Mouse (Mus musculus) midbrain, postnatal 0 days (tissue): ENCODE data around the gene Sparc. TPM values are rescaled to one million over a fixed set of nuclear protein-coding genes. Genes with fewer than 3 reads are reported as not detected.

Source experiments
- ATAC-seq: fragments of 200-750 bp; cut with Nextera tagmentation; 2 replicates; pipeline ENCODE4 v1.8.0; 2017; ENCODE audit warnings: moderate number of reproducible peaks, mild to moderate bottlenecking, moderate TSS enrichment, moderate library complexity; ENCODE audit not compliant: low FRiP score
- DNase-seq: peaks from one replicate; pipeline ENCODE4 v3.0.0-alpha.2; 2015; ENCODE audit warnings: low spot score
- H3K27ac ChIP-seq: fragments of 300-500 bp; sonication (generic); 2 replicates; pipeline ENCODE4 v1.5.1; 2014; ENCODE audit warnings: low read depth, mild to moderate bottlenecking, low read length, mixed read lengths
- H3K27me3 ChIP-seq: fragments of 300-500 bp; sonication (generic); 2 replicates; pipeline ENCODE4 v1.6.1; 2014; ENCODE audit warnings: low read length, control low read depth, mixed read lengths; ENCODE audit not compliant: insufficient read depth
- H3K36me3 ChIP-seq: fragments of 300-500 bp; sonication (generic); 2 replicates; pipeline ENCODE4 v1.6.1; 2014; ENCODE audit warnings: low read length, control low read depth, mixed read lengths; ENCODE audit not compliant: insufficient read depth
- H3K4me1 ChIP-seq: fragments of 300-500 bp; sonication (generic); 2 replicates; pipeline ENCODE4 v1.6.1; 2014; ENCODE audit warnings: mild to moderate bottlenecking, control low read depth, antibody characterized with exemption, low read length, mixed read lengths; ENCODE audit not compliant: insufficient read depth
- H3K4me2 ChIP-seq: fragments of 300-500 bp; sonication (generic); 2 replicates; pipeline ENCODE4 v1.6.1; 2014; ENCODE audit warnings: low read depth, mild to moderate bottlenecking, low read length, mixed read lengths; ENCODE audit not compliant: poor library complexity, severe bottlenecking
- H3K4me3 ChIP-seq: fragments of 300-500 bp; sonication (generic); 2 replicates; pipeline ENCODE4 v1.5.1; 2014; ENCODE audit warnings: low read depth, mild to moderate bottlenecking, low read length, moderate library complexity
- H3K9ac ChIP-seq: fragments of 300-500 bp; sonication (generic); replicated peaks from 2 replicates; pipeline ENCODE4 v1.6.1; 2014; ENCODE audit warnings: mild to moderate bottlenecking, low read length, moderate library complexity, mixed read lengths; ENCODE audit not compliant: poor library complexity, severe bottlenecking
- H3K9me3 ChIP-seq: fragments of 300-500 bp; sonication (generic); 2 replicates; pipeline ENCODE4 v1.6.1; 2016; ENCODE audit warnings: low read length, control low read depth
- CTCF ChIP-seq: IDR thresholded peaks from 2 replicates; pipeline ENCODE4 v1.5.1; 2016; ENCODE audit warnings: antibody characterized with exemption, mild to moderate bottlenecking
- WGBS: fragments of 180-500 bp; shearing (Covaris S2); extraction: QIAGEN DNeasy Blood & Tissue Kit; methylation state at CpG from one replicate; pipeline ENCODE4 v1.1.7; 2014; 5-methylcytosine and 5-hydroxymethylcytosine counted together
- polyA plus RNA-seq: library from polyadenylated mRNA; unstranded; fragments of >200 nt; fragmentation: Nextera tagmentation; extraction: Ambion mirVana; gene quantifications from 2 replicates; pipeline ENCODE4 v1.2.1, GENCODE M21; 2015
- total RNA-seq: library from RNA; depleted of rRNA; stranded (reverse); fragments of >200 nt; gene quantifications from 2 replicates; pipeline ENCODE4 v1.2.3, GENCODE M21; 2014; rRNA removed

Gene Sparc
- total and polyA plus RNA-seq, 2 experiments from 2014 or later = 313 to 570 TPM

DNA sequence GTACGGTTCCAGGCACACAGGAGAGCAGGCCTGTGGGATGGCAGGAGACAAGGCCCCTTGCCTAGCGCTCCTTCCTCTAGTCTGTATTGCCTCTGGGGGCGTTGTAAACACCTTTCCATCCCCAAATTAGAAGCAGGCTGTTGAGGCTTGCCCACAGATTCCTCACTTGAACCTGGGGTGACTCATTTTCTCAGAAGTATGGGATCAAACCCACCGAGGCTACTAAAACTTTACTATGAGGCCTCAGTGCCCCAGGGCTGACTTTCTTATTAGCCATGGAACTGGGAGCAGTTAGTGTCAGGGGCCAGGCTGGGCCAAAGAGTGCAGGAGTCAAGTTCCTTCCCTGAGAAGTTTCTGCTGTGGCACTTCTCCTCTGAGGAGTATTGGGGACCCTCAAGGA, 57.7 kb downstream of the Sparc start:
- no peak for TF ChIP-seq CTCF
- H3K9me3 ChIP-seq = no peaks in the 10 kb centered on the region
- WGBS = 61% methylated on average over 4 of the region's 4 CpGs

DNA sequence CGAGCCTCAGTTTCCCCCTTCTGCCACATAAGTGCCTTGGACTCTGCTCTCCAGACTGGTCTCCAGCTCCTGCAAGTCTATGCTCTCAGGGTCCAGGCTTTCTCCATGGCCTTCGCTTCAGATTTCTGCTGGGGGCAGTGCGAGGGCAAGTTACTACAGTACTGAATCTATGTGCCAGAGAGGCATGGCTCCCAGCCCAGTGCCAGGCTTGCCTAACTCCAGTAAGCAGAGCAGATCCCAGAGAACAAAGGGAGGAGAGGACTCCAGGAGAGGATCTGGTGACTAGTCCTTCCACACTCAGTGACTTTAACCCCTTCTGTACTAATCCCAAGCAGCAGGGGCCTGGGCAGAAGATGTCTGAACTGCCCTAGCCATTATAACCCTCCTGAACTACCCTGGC, 58.3 kb downstream of the Sparc start:
- H3K4me3 ChIP-seq = no peak overlapping the region
- no peaks in the 10 kb centered on the region for H3K27me3 ChIP-seq
- no peak for TF ChIP-seq CTCF
- no peak overlapping the region for H3K4me2 ChIP-seq
- 80% methylated on average over 3 of the region's 3 CpGs for WGBS
- no peak for ATAC-seq
- no peaks in the 10 kb centered on the region for H3K36me3 ChIP-seq
- no peaks in the 10 kb centered on the region for H3K9me3 ChIP-seq
- H3K27ac ChIP-seq = no peak overlapping the region
- no peak for DNase-seq
- H3K4me1 ChIP-seq = no peaks in the 10 kb centered on the region
- H3K9ac ChIP-seq = no peak overlapping the region

More for the DNA sequence above, 57.7 kb downstream of the Sparc start:
- Histone ChIP-seq H3K27me3 (no peaks in the 10 kb centered on the region), H3K4me1 (no peaks in the 10 kb centered on the region), H3K4me3 (no peak overlapping the region), H3K4me2 (no peak overlapping the region), H3K9ac (no peak overlapping the region), H3K27ac (no peak overlapping the region), H3K36me3 (no peaks in the 10 kb centered on the region)
- ATAC-seq = no peak
- no peak for DNase-seq

GRCm38 (mm10) chr11:55358094-55358783, 64.7 kb downstream of the Sparc start:
- TF ChIP-seq CTCF = no peak
- no peak overlapping the region for H3K27ac ChIP-seq
- no peaks in the 10 kb centered on the region for H3K9me3 ChIP-seq
- 78% methylated on average over 15 of the region's 15 CpGs for WGBS
- H3K9ac ChIP-seq = no peak overlapping the region
- no peak for DNase-seq
- H3K36me3 ChIP-seq = no peaks in the 10 kb centered on the region
- no peak overlapping the region for H3K4me3 ChIP-seq
- no peaks in the 10 kb centered on the region for H3K27me3 ChIP-seq
- no peaks in the 10 kb centered on the region for H3K4me1 ChIP-seq
- ATAC-seq = no peak
- H3K4me2 ChIP-seq = no peak overlapping the region

DNA sequence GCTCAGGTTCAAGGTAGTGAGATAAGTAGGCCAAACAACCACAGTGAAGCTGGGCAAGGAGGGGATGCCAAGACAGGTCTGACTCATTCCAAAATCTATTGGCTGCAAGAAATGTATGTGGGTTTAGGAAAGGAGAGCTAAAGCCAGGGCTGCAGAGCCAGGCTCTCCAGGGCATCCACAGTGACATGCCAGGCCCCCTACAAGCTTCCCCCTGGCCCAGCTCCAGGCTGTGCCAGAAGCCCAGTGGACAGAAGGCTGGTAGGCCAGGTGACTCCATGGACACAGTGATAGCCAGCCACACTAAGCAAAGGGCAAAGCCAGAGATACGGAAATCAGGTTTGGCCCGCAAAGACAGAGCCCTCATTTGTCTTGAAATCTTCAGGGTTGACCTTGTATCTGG, 66.1 kb downstream of the Sparc start:
- TF ChIP-seq CTCF = no peak
- no peak for ATAC-seq
- DNase-seq = no peak
- no peaks in the 10 kb centered on the region for H3K4me1 ChIP-seq
- no peak overlapping the region for H3K4me3 ChIP-seq
- no peaks in the 10 kb centered on the region for H3K36me3 ChIP-seq
- no peak overlapping the region for H3K9ac ChIP-seq
- H3K27ac ChIP-seq = no peak overlapping the region
- H3K4me2 ChIP-seq = no peak overlapping the region
- H3K9me3 ChIP-seq = no peaks in the 10 kb centered on the region
- no peaks in the 10 kb centered on the region for H3K27me3 ChIP-seq
- WGBS = 92% methylated on average over 2 of the region's 2 CpGs

Other genes starting within 250 kb of the Sparc start
- 0.27 and 0.61 TPM in 2 replicates for gene Slc36a2, start 238.1 kb downstream of the Sparc start, total RNA-seq
- 0.52 and 0.79 TPM in 2 replicates for gene Slc36a2, start 238.1 kb downstream of the Sparc start, polyA plus RNA-seq
- 27.6 and 31.8 TPM in 2 replicates for gene Slc36a1, start 218.8 kb downstream of the Sparc start, total RNA-seq
- gene Slc36a1, start 218.8 kb downstream of the Sparc start, polyA plus RNA-seq = 2.5 and 2.8 TPM in 2 replicates
- gene Fat2, start 86.6 kb downstream of the Sparc start, total RNA-seq = 1.1 and 4.2 TPM in 2 replicates
- gene Fat2, start 86.6 kb downstream of the Sparc start, polyA plus RNA-seq = 0.04 TPM in 2 replicates
- gene Atox1, start 38.1 kb upstream of the Sparc start, total RNA-seq = 133 and 147 TPM in 2 replicates
- gene Atox1, start 38.1 kb upstream of the Sparc start, polyA plus RNA-seq = 235 and 252 TPM in 2 replicates
- gene G3bp1, start 46.5 kb upstream of the Sparc start, total RNA-seq = 59.2 and 63.2 TPM in 2 replicates
- gene G3bp1, start 46.5 kb upstream of the Sparc start, polyA plus RNA-seq = 63.5 and 67.4 TPM in 2 replicates
- 1.9 and 4.4 TPM in 2 replicates for gene Glra1, start 185.0 kb upstream of the Sparc start, total RNA-seq
- gene Glra1, start 185.0 kb upstream of the Sparc start, polyA plus RNA-seq = 0.43 and 0.47 TPM in 2 replicates